Mouse (Mus musculus) forebrain, embryonic 11.5 days (tissue): ENCODE results near the gene Hpcal4. TPM values are rescaled to one million over a fixed set of nuclear protein-coding genes. Genes with fewer than 3 reads are reported as not detected.

ENCODE experiments used
- ATAC-seq: fragments of 200-750 bp; cut with Nextera tagmentation; replicated peaks from 2 replicates; pipeline ENCODE4 v1.8.0; 2017; ENCODE audit warnings: moderate TSS enrichment; ENCODE audit not compliant: low FRiP score
- DNase-seq: peaks from one replicate; pipeline ENCODE4 v3.0.0-alpha.2; 2017; ENCODE audit warnings: low spot score
- H3K27ac ChIP-seq: fragments of 300-500 bp; sonication (generic); 2 replicates; pipeline ENCODE4 v1.5.1; 2014; ENCODE audit warnings: low read depth, low read length
- H3K27me3 ChIP-seq: fragments of 300-500 bp; sonication (generic); 2 replicates; pipeline ENCODE4 v1.6.1; 2014; ENCODE audit warnings: mild to moderate bottlenecking, low read length, mixed read lengths; ENCODE audit not compliant: control insufficient read depth, insufficient read depth
- H3K36me3 ChIP-seq: fragments of 300-500 bp; sonication (generic); 2 replicates; pipeline ENCODE4 v1.6.1; 2014; ENCODE audit warnings: mild to moderate bottlenecking, low read length, moderate library complexity, mixed read lengths; ENCODE audit not compliant: control insufficient read depth, insufficient read depth
- H3K4me1 ChIP-seq: fragments of 300-500 bp; sonication (generic); replicated peaks from 2 replicates; pipeline ENCODE4 v1.6.1; 2014; ENCODE audit warnings: low read length, mixed read lengths; ENCODE audit not compliant: control insufficient read depth, insufficient read depth
- H3K4me2 ChIP-seq: fragments of 300-500 bp; sonication (generic); 2 replicates; pipeline ENCODE4 v1.6.1; 2014; ENCODE audit warnings: low read depth, mild to moderate bottlenecking, low read length, moderate library complexity, mixed read lengths; ENCODE audit not compliant: severe bottlenecking
- H3K4me3 ChIP-seq: fragments of 300-500 bp; sonication (generic); 2 replicates; pipeline ENCODE4 v1.5.1; 2014; ENCODE audit warnings: low read depth, low read length
- H3K9ac ChIP-seq: fragments of 300-500 bp; sonication (generic); 2 replicates; pipeline ENCODE4 v1.6.1; 2014; ENCODE audit warnings: low read length
- H3K9me3 ChIP-seq: fragments of 300-500 bp; sonication (generic); 2 replicates; pipeline ENCODE4 v1.6.1; 2016; ENCODE audit warnings: low read length, mixed read lengths; ENCODE audit not compliant: control insufficient read depth
- WGBS: fragments of 180-500 bp; shearing (Covaris S2); extraction: QIAGEN DNeasy Blood & Tissue Kit; methylation state at CpG from one replicate; pipeline ENCODE4 v1.1.7; 2014; 5-methylcytosine and 5-hydroxymethylcytosine counted together
- polyA plus RNA-seq: library from polyadenylated mRNA; unstranded; fragments of >200 nt; fragmentation: Nextera tagmentation; extraction: Ambion mirVana; gene quantifications from 2 replicates; pipeline ENCODE4 v1.2.1, GENCODE M21; 2014

Gene Hpcal4
- polyA plus RNA-seq, 1 experiment from 2014 or later = 0.41 TPM

DNA sequence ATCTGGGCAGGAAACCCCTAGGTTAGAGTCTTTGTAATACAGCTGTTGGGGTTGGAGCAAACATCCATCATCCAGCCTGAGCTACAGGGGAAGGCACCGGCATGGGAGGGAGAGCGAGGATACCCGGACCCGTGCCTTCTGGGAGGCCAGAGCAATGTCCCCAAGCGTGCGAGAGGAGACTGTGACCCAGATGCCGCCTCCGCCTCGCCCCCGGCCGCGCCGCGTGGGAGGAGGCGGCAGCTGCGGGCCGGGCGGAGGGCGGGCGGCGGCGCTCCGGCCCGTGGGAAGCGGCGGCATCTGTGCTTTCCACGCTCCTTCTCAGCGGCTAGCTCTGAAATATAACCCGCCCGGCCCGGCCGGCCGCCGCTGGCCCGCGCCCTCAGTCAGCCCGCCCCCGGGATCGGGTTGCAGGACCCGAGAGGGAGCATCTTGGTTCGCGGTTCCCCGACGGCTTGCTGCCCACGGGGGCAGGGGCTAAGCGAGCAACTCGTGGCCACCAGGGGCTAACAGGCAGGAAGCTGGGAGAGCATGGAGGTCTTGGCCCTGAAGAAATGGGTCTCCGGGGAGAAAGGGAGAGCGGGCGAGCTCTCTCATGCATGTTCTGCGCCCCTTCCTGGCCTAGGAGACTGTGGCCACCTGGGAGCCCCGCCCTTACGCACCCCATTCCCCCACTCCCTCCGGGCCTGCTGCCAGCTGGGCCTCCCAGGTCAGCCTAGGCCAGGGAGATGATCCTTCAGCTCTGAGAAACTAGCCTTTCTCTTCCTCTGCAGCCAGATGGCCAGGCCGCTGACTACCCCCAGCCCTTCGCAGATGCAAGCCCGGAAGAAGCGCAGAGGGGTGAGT lies 56.6 kb downstream of the Hpcal4 start:
- ATAC-seq (peak; percentile 34), DNase-seq (peak; percentile 75)
- Histone ChIP-seq H3K9ac (peak overlapping the region; percentile 35), H3K27ac (no peak overlapping the region), H3K36me3 (no peaks in the 10 kb centered on the region), H3K4me3 (peak overlapping the region; percentile 13), H3K4me1 (no peaks in the 10 kb centered on the region), H3K27me3 (peaks cover 17% of the 10 kb centered on the region; the same call in 1 of the 2 replicates), H3K9me3 (no peaks in the 10 kb centered on the region), H3K4me2 (peak overlapping the region; percentile 42)
- WGBS = 4% methylated on average over 53 of the region's 58 CpGs

Other genes with a start within 250 kb of the Hpcal4 start
- 22.5 TPM in 2 replicates for gene Mfsd2a, start 222.0 kb upstream of the Hpcal4 start, polyA plus RNA-seq
- 66.8 and 69.5 TPM in 2 replicates for gene Mycl, start 187.6 kb upstream of the Hpcal4 start, polyA plus RNA-seq
- gene Trit1, start 166.6 kb upstream of the Hpcal4 start, polyA plus RNA-seq = 21.6 and 24.4 TPM in 2 replicates
- 0.20 and 0.24 TPM in 2 replicates for gene Bmp8b, start 78.1 kb upstream of the Hpcal4 start, polyA plus RNA-seq
- not detected in 2 replicates for gene Oxct2b, start 67.0 kb upstream of the Hpcal4 start, polyA plus RNA-seq
- 116 and 123 TPM in 2 replicates for gene Ppie, start 43.3 kb upstream of the Hpcal4 start, polyA plus RNA-seq
- not detected in 2 replicates for gene Nt5c1a, start 18.3 kb downstream of the Hpcal4 start, polyA plus RNA-seq
- 7.1 and 7.9 TPM in 2 replicates for gene Heyl, start 50.3 kb downstream of the Hpcal4 start, polyA plus RNA-seq
- 46.6 and 47.0 TPM in 2 replicates for gene Pabpc4, start 79.1 kb downstream of the Hpcal4 start, polyA plus RNA-seq
- not detected in 2 replicates for gene Oxct2a, start 140.4 kb downstream of the Hpcal4 start, polyA plus RNA-seq
- gene Bmp8a, start 160.0 kb downstream of the Hpcal4 start, polyA plus RNA-seq = 0.13 and 0.23 TPM in 2 replicates